Mouse (Mus musculus) limb, embryonic 10.5 days (tissue): Measurements from ENCODE around the gene Sgsm2. TPM values are rescaled to one million over a fixed set of nuclear protein-coding genes. Genes with fewer than 3 reads are reported as not detected.

ENCODE experiments used
- DNase-seq: peaks from one replicate; pipeline ENCODE4 v3.0.0-alpha.2; 2017; ENCODE audit warnings: low spot score
- H3K27ac ChIP-seq: fragments of 300-500 bp; sonication (generic); 2 replicates; pipeline ENCODE4 v1.5.1; 2016; ENCODE audit warnings: mild to moderate bottlenecking
- H3K27me3 ChIP-seq: fragments of 300-500 bp; sonication (generic); 2 replicates; pipeline ENCODE4 v1.6.1; 2016; ENCODE audit warnings: low read depth, mild to moderate bottlenecking; ENCODE audit not compliant: poor library complexity, severe bottlenecking
- H3K36me3 ChIP-seq: fragments of 300-500 bp; sonication (generic); 2 replicates; pipeline ENCODE4 v1.6.1; 2016; ENCODE audit warnings: mild to moderate bottlenecking, moderate library complexity
- H3K4me1 ChIP-seq: fragments of 300-500 bp; sonication (generic); 2 replicates; pipeline ENCODE4 v1.6.1; 2016
- H3K4me3 ChIP-seq: fragments of 300-500 bp; sonication (generic); 2 replicates; pipeline ENCODE4 v1.5.1; 2016; ENCODE audit warnings: mild to moderate bottlenecking, moderate library complexity
- H3K9me3 ChIP-seq: fragments of 300-500 bp; sonication (generic); replicated peaks from 2 replicates; pipeline ENCODE4 v1.6.1; 2016; ENCODE audit warnings: mild to moderate bottlenecking
- WGBS: fragments of 180-500 bp; shearing (Covaris S2); methylation state at CpG from one replicate; pipeline ENCODE4 v1.1.7; 2016; 5-methylcytosine and 5-hydroxymethylcytosine counted together
- polyA plus RNA-seq: library from polyadenylated mRNA; unstranded; fragments of >200 nt; fragmentation: Nextera tagmentation; extraction: Ambion mirVana; gene quantifications from 2 replicates; pipeline ENCODE4 v1.2.1, GENCODE M21; 2016

Gene Sgsm2
- 3.0 and 4.1 TPM in 2 replicates for polyA plus RNA-seq

DNA sequence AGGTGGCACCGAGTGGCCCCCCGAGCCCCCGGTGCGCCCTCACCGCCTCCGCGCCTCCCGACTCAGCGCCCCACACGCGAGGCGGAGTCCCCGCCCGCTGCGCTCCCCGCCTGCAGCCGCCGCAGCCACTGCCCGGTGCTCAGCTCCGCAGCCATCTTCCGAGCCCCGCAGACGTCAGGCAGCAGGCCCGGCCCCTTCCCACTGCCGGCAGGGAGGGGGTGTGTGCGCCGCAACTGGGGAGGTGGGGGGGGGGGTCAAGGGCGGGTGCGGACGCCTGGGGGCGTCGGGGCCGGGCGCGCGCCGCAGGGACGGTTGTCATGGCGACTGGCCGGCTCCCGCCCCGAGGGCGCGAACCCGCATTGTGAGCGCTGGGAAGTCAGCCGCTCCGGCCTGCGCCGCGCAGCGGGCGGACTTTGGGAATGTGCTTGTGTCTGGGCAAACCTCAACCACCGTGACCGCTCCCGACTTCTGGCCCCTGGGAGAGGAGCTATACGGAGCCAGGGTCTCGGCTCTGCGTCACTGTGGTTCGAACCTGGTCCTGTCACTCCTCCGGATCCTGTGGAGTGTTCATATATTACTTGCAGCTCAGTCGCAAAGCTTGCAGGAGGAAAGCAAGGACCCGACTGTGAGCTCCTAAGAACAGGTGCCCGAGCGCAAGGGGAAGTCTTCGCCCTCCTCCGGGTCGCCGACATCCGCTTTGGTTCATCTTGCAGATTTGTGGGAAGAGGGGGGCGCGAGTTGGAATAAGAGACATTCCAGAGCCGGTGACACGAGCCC is at the start of gene Sgsm2:
Gene Sgsm2 (minus strand): TSS at position 160 of the 777 bp plus-strand sequence.
- WGBS = under 1% methylated on average over 72 of the region's 74 CpGs
- DNase-seq = peak; percentile 82
- Histone ChIP-seq H3K4me1 (peaks cover 30% of the 10 kb centered on the region), H3K9me3 (no peaks in the 10 kb centered on the region), H3K27ac (peak within 1 kb of the TSS; percentile 88), H3K4me3 (peak within 1 kb of the TSS; percentile 82), H3K27me3 (no peaks in the 10 kb centered on the region), H3K36me3 (peaks cover 32% of the 10 kb centered on the region)

DNA sequence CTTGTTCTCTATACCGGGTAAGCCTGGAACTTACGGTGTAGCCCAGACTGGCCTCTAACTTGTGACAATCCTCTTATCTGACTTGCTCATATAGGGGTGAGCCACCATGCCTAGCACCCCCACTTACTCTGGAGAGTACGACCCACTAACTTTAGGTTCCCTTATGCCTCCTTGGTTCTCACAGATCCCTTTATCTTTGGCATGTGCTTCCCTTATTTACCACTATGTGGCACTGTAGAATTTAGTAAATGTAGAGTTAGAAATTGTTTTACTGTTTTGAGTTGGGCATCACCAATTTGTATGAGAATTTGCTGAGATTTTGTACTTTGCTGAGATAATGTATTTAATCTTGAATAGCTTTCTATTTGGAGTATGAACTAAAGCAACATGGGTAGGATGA is 49.5 kb upstream of the Sgsm2 start:
- 82% methylated on average over 3 of the region's 3 CpGs for WGBS
- no peak for DNase-seq
- H3K36me3 ChIP-seq = peaks cover 78% of the 10 kb centered on the region

DNA sequence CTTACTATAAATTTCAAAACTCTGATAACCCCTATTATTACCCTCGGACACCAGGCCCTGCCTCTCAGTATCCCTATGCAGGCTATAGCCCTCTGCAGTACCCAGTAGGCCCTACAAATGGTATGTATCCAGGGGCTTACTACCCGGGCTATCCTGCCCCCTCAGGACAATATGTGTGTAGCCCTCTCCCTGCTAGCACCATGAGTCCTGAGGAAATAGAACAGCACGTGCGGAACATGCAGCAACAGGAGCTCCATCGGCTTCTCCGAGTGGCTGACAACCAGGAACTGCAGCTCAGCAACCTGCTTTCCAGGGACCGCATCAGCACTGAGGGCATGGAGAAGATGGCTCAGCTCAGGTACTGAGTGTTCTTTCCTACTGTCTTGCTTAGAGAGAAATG is 33.5 kb upstream of the Sgsm2 start:
- WGBS = 95% methylated on average over 7 of the region's 7 CpGs
- H3K27ac ChIP-seq = no peak overlapping the region
- H3K9me3 ChIP-seq = no peaks in the 10 kb centered on the region
- no peak overlapping the region for H3K4me3 ChIP-seq
- peaks cover 67% of the 10 kb centered on the region for H3K36me3 ChIP-seq
- DNase-seq = no peak
- H3K27me3 ChIP-seq = no peaks in the 10 kb centered on the region
- peaks cover 16% of the 10 kb centered on the region for H3K4me1 ChIP-seq

More for the DNA sequence above, 49.5 kb upstream of the Sgsm2 start:
- no peaks in the 10 kb centered on the region for H3K27me3 ChIP-seq
- H3K4me1 ChIP-seq = no peaks in the 10 kb centered on the region
- H3K27ac ChIP-seq = no peak overlapping the region
- H3K4me3 ChIP-seq = no peak overlapping the region
- H3K9me3 ChIP-seq = no peaks in the 10 kb centered on the region

DNA sequence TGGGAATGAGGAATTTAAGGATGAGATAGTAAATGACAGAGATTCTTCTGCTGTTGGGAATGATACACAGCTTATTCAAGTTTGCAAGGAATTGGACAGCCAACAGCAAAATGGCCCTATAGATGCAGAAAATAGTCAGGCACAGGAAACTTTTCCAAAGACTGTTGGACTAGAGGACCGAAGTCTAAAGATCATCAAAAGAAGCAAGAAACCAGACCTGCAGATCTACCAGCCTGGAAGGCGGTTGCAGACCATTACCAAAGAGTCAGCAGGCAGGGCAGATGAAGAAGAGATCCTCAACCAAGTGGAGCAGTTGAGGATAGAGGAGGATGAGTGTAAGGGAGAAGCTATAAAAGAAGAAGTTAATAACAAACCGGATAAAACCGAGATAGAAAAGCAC is 32.3 kb upstream of the Sgsm2 start:
- H3K9me3 ChIP-seq = no peaks in the 10 kb centered on the region
- no peak overlapping the region for H3K4me3 ChIP-seq
- no peaks in the 10 kb centered on the region for H3K27me3 ChIP-seq
- no peak for DNase-seq
- 84% methylated on average over 4 of the region's 4 CpGs for WGBS
- H3K27ac ChIP-seq = no peak overlapping the region
- H3K36me3 ChIP-seq = peaks cover 54% of the 10 kb centered on the region
- H3K4me1 ChIP-seq = peaks cover 22% of the 10 kb centered on the region

DNA sequence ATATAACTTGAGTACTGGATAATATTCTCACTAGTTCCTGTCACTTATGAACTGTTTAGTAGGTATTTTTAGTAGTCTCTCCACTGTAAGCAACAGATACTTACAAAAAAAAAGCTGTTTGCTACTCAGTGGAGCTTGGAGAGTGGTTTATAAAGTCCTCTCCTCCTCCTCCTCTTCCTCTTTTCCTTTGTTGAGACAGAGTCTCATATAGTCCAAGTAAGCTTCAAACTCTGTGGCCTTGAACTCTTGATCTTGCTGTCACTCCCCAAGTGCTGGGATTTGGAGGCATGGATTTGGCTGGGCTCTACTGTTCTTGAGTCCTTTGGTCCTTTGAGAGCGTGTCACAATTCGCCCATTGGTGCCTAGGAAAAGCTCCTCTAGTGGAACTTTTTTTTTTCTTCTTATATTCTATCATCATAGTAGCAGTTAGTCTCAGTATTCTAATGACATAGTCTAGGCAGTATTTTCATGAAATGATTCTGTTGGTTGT is 30.4 kb upstream of the Sgsm2 start:
- no peak overlapping the region for H3K27ac ChIP-seq
- no peaks in the 10 kb centered on the region for H3K27me3 ChIP-seq
- peaks cover 22% of the 10 kb centered on the region for H3K4me1 ChIP-seq
- DNase-seq = no peak
- WGBS = 92% methylated on average over 2 of the region's 2 CpGs
- peak overlapping the region; percentile 98; the same call in 1 of the 2 replicates for H3K4me3 ChIP-seq
- no peaks in the 10 kb centered on the region for H3K9me3 ChIP-seq
- H3K36me3 ChIP-seq = peaks cover 35% of the 10 kb centered on the region

DNA sequence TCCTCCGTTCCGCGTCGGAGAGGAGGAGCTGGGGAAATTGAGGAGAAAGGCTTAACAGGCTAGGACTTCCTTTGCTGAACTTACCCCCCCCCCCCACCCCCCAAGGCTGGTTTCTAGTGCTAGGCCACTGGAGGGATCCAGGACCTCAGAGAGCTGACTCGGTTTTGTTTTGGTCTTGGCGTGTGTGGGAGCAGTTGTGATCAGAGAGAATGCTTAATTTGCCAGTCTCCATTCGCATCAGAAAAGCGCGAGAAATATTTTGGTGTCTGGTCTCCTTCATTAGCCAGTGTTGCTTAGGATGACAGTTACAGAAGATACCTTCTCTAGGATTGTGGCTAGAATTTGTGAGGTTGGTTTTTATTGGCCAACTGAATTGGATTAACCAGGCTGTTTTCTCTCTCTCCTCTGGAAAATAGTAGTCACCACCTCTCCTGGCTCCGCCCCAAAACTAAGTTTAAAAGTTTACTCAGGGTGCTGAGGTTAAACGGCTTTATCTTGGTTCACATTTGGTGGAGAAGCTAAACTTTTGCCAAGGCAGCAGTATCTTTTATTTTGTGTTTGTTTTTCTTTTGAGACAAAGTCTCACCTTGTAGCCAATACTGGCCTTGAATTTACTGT is 29.6 kb upstream of the Sgsm2 start:
- Histone ChIP-seq H3K27ac (peak overlapping the region; percentile 95), H3K27me3 (no peaks in the 10 kb centered on the region), H3K4me3 (peak overlapping the region; percentile 98), H3K36me3 (peaks cover 28% of the 10 kb centered on the region), H3K4me1 (peaks cover 22% of the 10 kb centered on the region), H3K9me3 (no peaks in the 10 kb centered on the region)
- 9% methylated on average over 11 of the region's 11 CpGs for WGBS
- DNase-seq = no peak

DNA sequence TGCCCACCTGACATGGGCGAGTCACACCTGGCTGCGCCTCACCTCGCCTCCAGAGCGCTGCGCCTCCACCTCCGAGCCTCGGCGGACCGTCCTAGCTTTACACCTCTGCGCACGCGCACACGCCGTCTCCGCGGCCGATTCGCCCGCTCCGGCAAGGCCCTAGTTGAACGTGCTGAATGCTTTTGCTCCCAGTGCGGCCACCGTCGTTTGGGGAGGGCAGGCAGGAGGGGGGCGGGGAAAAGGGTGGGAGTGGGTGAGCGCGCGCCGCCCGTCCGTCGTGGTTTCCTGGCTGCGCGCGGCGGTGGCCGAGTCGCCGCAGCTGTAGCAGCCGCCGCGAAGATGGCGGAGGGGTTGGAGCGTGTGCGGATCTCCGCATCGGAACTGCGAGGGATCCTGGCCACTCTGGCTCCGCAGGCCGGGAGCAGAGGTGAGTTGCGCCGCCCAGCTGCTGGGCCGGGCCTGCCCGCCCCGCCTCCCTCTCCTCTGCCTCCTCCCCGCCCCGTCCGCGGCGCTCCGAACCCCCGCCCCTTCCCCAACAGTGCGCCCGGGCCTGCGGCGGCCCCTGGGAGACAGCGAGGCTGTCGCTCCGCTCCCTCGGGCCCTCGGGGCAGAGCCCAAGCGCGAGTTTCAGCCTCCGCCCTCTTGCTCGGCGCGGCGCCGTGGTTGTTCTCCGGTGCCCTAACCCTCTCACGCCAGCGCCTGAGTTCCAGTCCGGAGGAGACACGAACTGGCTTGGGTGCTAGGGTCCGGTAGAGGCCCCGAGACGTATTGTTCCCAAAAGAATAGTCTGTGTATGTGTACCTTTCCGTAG is 28.9 kb upstream of the Sgsm2 start, which contains the start of the genes Smg6 and Srr:
Gene Smg6 (plus strand): TSS at position 247 of the 811 bp plus-strand sequence.
Gene Srr (minus strand): TSS at position 372 of the 811 bp plus-strand sequence.
- peak; percentile 99 for DNase-seq
- Histone ChIP-seq H3K36me3 (peaks cover 20% of the 10 kb centered on the region), H3K27ac (peak within 1 kb of the TSS; percentile 95), H3K4me3 (peak within 1 kb of the TSS; percentile 98), H3K4me1 (peaks cover 22% of the 10 kb centered on the region), H3K9me3 (no peaks in the 10 kb centered on the region), H3K27me3 (no peaks in the 10 kb centered on the region)
- under 1% methylated on average over 82 of the region's 88 CpGs for WGBS

DNA sequence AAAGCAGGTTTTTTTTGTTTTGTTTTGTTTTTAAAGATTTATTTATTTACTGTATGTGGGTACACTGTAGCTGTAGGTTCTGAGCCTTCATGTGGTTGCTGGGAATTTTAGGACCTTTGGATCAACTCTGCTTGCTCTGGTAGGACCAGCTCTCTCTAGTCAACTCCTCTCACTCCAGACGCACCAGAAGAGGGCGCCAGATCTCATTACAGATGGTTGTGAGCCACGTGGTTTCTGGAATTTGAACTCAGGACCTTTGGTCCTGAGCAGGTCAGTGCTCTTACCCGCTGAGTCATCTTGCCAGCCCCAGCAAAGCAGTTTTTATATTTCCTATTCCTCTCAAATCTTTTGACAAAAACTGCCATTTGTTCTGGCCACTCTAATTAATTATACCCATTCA is 27.3 kb upstream of the Sgsm2 start:
- peaks cover 22% of the 10 kb centered on the region for H3K4me1 ChIP-seq
- no peak overlapping the region for H3K4me3 ChIP-seq
- H3K27me3 ChIP-seq = no peaks in the 10 kb centered on the region
- WGBS = 68% methylated on average over 4 of the region's 4 CpGs
- DNase-seq = peak; percentile 43
- H3K9me3 ChIP-seq = no peaks in the 10 kb centered on the region
- no peak overlapping the region for H3K27ac ChIP-seq
- peaks cover 8% of the 10 kb centered on the region for H3K36me3 ChIP-seq

DNA sequence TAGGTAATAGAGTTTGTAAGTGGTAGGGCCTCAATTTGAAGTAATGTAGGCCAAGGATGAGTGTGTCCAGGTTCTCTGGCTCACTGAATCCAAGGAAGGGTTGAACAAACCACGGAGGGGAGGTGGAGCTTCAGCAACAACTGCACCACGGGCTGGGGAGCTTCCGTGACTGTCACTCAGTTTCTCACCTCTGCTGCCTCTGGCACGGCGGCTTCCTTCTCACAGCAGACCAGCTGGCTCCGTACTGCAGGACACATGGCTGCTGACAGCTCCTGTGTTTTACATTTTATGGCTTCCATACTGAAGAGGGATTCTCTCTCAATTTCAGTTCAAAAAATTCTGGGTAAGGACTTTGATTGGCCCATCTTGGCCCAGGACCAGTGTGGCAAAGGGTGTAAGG is 22.4 kb upstream of the Sgsm2 start:
- no peaks in the 10 kb centered on the region for H3K27me3 ChIP-seq
- H3K4me3 ChIP-seq = no peak overlapping the region
- no peaks in the 10 kb centered on the region for H3K9me3 ChIP-seq
- H3K27ac ChIP-seq = no peak overlapping the region
- H3K4me1 ChIP-seq = no peaks in the 10 kb centered on the region
- no peak for DNase-seq
- WGBS = 57% methylated on average over 6 of the region's 6 CpGs
- peaks cover 30% of the 10 kb centered on the region for H3K36me3 ChIP-seq

DNA sequence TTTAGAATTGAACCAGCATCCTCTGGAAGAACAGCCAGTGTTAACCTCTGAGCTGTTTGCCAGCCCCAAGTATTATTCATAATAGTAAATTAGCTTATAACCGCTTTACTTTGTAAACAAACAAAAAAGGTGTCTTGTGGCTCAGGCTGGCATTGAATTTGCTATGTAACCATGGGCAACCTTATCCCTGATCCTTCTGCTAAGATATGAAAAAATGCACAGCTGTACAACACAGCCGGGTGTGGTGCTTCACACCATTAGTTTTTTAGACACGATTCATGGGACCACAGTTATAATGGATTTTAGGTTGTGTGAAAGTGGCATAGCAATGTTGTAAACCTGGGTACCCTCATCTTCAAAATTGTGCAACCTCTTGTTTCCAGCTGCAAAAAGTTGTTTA is 15.6 kb upstream of the Sgsm2 start:
- DNase-seq = no peak
- Histone ChIP-seq H3K36me3 (peaks cover 42% of the 10 kb centered on the region), H3K27me3 (no peaks in the 10 kb centered on the region), H3K9me3 (no peaks in the 10 kb centered on the region), H3K4me3 (no peak overlapping the region), H3K4me1 (no peaks in the 10 kb centered on the region), H3K27ac (no peak overlapping the region)
- 90% methylated on average over 3 of the region's 3 CpGs for WGBS

DNA sequence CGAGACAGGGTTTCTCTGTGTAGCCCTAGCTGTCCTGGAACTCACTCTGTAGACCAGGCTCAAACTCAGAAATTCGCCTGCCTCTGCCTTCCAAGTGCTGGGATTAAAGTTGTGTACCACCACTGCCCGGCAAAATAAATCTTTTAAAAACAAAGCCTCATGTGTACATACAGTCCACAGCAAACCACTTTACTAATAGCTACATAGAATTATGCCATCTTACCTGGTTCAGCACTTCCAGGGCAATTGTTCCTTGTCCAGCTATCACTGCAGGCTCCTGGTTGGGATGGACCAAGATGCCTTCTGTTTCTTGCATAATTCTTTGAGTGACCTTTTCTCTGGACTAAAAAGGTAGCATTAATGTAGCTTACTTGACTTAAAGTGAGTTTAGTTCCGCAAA is 13.1 kb upstream of the Sgsm2 start:
- Histone ChIP-seq H3K9me3 (no peaks in the 10 kb centered on the region), H3K4me3 (no peak overlapping the region), H3K36me3 (peaks cover 57% of the 10 kb centered on the region), H3K27me3 (no peaks in the 10 kb centered on the region), H3K4me1 (no peaks in the 10 kb centered on the region), H3K27ac (no peak overlapping the region)
- DNase-seq = no peak
- 92% methylated on average over 4 of the region's 4 CpGs for WGBS

DNA sequence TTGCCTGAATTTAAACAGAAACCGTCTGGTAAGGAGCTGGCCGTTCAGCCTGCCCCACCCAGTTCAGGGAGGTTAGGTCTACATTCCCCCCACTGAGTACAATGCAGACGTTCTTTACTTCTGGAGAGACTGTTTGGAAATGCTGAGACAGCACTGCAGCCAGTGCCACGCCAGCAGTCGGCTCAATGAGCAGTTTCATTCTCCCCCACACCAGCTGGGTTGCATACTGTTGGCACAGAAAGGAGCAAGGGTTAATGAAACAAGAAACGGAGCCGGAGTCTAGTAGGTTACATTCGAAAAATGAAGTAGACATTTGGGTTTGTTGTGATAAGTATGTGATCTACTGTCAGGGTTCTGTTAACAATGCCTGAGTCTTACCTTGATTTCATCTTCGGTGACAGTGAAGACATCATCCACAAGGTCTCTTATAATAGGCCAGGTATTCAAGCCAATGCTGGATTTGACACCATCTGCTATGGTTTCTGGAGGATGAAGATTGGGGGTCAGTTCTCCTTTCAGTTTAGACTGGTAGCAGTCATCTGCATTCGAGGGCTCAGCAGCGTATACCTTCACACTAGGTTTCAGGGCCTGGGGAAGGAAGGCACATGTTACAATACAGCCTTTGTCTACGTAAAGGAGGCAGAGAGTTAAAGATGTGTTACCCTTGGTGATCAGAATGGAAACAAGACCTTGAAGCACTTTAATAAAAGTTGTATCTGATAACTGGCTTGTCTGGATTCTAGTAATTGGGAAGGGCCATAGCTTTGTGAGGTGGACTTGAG is 11.9 kb upstream of the Sgsm2 start:
- Histone ChIP-seq H3K36me3 (peaks cover 69% of the 10 kb centered on the region), H3K4me3 (no peak overlapping the region)
- 90% methylated on average over 12 of the region's 12 CpGs for WGBS

More for the DNA sequence above, 11.9 kb upstream of the Sgsm2 start:
- H3K27ac ChIP-seq = no peak overlapping the region
- H3K27me3 ChIP-seq = no peaks in the 10 kb centered on the region
- no peaks in the 10 kb centered on the region for H3K9me3 ChIP-seq
- H3K4me1 ChIP-seq = no peaks in the 10 kb centered on the region
- DNase-seq = no peak
